Comparison of ENCODE assay signal across 12 mouse cellular contexts in genomic region chr13:54944411-54945157, GRCm38 (mm10). TPM values are rescaled to one million over a fixed set of nuclear protein-coding genes. Genes with fewer than 3 reads are reported as not detected.
A peak's percentile ranks its signal among the peaks of the same experiment; 100 is the strongest.
DNase-seq lines count a peak whose midpoint lies in the region; ATAC-seq and TF ChIP-seq lines count a peak whose summit lies in the region.
"Had no signal": no experiment of that assay in that cellular context is flagged by ENCODE, and none has a peak within 500 bp of the region (broad histone marks: within the 10 kb centered on the region; RNA-seq: fewer than 3 reads in every experiment).

No protein-coding gene starts in this region.

- H3K4me3 ChIP-seq in layer of hippocampus, adult 2 months = no peak overlapping the region
- H3K4me3 ChIP-seq: embryonic facial prominence, embryonic 13.5 days; heart, adult 2 months; kidney, embryonic 15.5 days; limb, embryonic 12.5 days had no signal

- H3K27ac ChIP-seq in layer of hippocampus, adult 2 months = peak overlapping the region; percentile 28; the same call in 1 of the 2 replicates
- H3K27ac ChIP-seq: embryonic facial prominence, embryonic 13.5 days; heart, adult 2 months; kidney, embryonic 15.5 days; limb, embryonic 12.5 days; liver, embryonic 14.5 days had no signal

- no peak for TF ChIP-seq CTCF in layer of hippocampus, adult 2 months (conservative IDR thresholded peaks at IDR 0.05)

- DNase-seq in cerebellum, adult 18-20 months = peak; percentile 45 to 46
- no peak for DNase-seq in cerebellum, adult 11 months
- no peak for DNase-seq in layer of hippocampus, adult 2 months (ENCODE audit: low spot score in 2 of 2)
- no peak for DNase-seq in layer of hippocampus, adult 11-12 months (ENCODE audit: low spot score)
- peak; percentile 75 to 79 for DNase-seq in right cerebral cortex, postnatal 10 days (ENCODE audit: low spot score in 2 of 2)
- no peak for DNase-seq in right cerebral cortex, adult 2 months (ENCODE audit: low spot score in 2 of 2)
- DNase-seq: heart, adult 2 months had no signal

- no peak for ATAC-seq in frontal cortex, adult (ENCODE audit: low TSS enrichment)

RNA-seq across cellular contexts. Expression of gene Unc5a, which starts 4.6 kb away (rescaled TPM):
- 100 to 1,000 TPM; 146 to 148 TPM for total RNA-seq in layer of hippocampus, adult 2 months (2021)

Comparison
In these comparisons a context has a peak if more than half of its experiments do, and no peak if none do; other contexts are left out.
1. DNase-seq: peak in cerebellum, adult 18-20 months (2 of 2) and right cerebral cortex, postnatal 10 days (2 of 2); none in cerebellum, adult 11 months (single experiment), layer of hippocampus, adult 2 months (0 of 2), layer of hippocampus, adult 11-12 months (single experiment) and right cerebral cortex, adult 2 months (0 of 2).